Mouse (Mus musculus): ENCODE data around the gene Maml1. TPM values are rescaled to one million over a fixed set of nuclear protein-coding genes. Genes with fewer than 3 reads are reported as not detected.
A peak's percentile ranks its signal among the peaks of the same experiment; 100 is the strongest.

The Maml1 gene
- total RNA-seq, 2 experiments from 2014 or later, result 4.6 to 13.4 TPM

DNA sequence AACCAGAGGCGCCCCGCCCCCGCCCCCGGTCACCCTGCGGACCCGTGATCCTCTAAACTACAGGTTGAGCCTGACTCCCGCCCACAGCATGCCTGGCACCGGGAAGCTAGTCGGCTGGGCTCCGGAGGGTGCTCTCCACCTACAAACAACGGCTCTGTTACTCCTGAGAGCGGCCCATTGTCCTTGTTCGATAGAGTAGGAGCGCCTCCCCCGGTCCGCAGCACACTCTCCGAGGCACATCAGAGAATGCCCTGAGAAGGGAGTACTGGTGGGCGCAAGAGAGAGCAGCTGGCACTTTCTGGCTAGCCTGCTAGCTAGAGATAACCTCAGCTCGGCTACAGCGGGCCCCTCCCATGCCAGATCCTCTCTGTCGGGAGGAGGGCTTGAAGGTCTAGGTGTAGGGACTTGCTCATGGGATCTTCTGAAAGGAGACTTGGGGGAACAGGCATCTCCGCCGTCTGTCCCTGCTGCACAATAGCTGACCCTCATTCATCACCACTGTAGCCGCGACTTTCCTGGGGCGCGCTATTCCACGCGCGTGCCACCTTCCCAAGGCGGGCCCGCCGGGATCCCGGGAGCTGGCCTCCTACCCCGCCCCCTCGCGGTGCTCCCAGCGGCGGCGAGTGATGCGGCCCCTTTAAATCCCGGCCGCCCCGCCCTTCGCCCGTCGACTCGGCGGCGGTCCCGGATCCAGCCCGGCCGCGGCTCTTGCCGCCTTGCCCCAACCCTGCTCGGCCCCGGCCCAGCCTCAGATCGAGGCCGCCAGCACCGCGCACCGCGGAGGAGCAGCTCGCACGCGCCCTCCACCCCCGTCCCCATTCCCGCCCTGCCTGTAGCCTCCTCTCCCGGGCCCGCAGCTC, 67.2 kb downstream of the Maml1 start:
- peak; percentile 42 for ATAC-seq (replicated peaks; ENCODE audit: poor library complexity, severe bottlenecking)

DNA sequence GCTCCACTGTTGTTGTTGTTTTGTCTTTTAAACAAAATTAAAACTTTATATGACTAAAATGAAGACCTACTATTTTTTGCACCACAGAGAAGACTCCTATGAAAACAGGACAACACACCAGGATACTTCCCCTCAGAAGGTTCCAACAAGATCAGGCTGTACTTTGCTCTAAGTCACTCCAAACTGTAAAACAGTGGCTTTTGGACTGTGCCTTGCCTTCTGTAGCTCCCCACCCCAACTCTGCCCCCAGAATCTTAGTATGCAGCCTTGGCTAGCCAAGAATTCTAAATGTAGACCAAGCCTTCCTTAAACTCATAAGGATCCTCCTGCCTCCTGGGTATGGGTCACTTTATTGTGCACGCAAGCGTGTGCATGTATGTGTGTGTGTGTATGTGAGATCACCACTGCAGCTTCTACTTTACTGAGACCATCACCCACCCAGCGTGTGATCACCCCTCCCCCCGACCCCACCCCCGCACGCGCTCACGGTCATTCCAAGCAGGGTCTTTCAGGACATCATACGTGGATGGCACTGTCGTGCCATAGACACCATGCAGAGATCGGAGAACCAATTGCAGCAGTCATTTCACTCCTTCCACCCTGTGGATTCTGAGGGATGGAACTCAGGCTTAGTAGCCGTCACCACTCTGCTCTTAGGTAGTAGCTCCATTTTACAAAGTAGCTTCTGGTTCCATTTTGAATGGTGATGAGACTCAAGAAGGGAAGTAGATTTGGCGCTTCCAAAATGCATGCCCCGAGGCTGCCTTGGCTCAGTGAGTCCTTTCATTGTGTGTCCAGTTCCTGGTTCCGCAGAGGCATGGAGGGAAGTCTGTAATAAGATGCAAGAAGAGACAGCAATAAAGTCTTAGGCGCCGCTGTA, 68.1 kb downstream of the Maml1 start:
- peak; percentile 52 for ATAC-seq (replicated peaks; ENCODE audit: poor library complexity, severe bottlenecking)

DNA sequence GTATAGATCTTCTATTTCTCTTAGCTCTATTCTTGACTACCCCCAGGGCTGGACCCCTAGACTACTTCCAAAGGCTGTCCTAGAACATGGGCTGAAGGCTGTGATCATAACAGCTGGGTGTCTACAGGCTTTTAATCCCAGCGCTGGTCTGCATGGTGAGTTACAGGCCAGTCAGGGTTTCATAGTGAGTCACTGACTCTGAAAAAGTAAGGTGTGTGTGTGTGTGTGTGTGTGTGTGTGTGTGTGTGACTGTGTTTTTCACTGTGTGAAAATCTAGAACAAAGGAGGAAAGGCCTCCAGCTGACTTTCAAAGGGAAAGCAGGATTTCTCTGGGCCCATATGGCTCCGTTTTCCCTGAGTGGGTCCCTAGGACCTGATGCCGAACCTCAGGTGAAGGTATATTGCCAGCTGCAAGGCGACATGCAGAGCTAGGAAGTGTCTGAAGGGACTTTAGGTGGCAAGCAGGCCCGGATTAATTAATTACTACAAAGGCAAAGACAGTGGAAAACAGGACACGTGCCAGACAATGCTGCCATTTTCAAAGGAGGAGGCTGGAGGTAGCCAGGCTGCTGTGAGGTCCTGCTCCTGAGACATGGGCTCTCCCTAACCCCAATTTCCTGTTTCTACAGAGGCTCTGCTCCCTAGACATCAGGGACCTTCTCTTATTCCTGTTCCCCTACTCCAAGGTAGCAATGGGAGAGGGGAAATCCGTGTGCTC, 69.4 kb downstream of the Maml1 start:
- no peak for ATAC-seq (replicated peaks; ENCODE audit: poor library complexity, severe bottlenecking)

DNA sequence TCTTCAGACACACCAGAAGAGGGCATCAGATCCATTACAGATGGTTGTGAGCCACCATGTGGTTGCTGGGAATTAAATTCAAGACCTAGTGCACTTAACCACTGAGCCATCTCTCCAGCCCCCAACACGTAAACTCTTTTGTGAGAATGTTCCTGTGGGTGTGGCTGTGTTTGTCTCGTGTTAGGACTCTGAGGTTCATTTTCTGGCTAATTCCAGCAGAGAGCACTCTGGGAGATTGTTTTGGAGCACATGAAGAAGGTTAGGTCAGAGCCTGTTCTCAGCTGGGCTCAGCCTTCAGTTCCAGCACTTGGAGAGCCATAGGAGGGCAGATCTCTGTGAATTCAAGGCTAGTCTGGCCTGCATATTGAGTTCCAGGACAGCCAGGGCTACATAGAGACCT, 72.3 kb downstream of the Maml1 start:
- ATAC-seq (replicated peaks; ENCODE audit: poor library complexity, severe bottlenecking), result no peak

DNA sequence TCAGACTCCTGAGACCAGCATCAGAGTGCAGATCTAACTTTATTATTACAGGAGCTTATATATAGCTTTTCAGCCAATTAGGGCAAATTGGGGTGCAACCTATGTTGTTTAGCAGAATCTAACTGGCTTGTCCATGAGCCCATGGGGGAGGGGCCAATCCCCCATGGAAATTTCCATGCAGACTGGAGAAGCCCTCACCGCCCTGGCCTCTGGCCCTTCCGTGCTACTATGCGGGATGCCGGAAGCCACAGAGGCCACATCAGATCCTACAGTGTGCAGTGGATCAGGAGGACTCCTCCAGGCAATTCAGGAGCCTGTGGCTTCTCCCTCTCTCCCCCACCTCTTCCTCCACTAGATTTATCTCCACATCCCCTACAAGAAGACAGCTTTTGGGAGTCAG, 74.3 kb downstream of the Maml1 start:
- no peak for ATAC-seq (replicated peaks; ENCODE audit: poor library complexity, severe bottlenecking)

DNA sequence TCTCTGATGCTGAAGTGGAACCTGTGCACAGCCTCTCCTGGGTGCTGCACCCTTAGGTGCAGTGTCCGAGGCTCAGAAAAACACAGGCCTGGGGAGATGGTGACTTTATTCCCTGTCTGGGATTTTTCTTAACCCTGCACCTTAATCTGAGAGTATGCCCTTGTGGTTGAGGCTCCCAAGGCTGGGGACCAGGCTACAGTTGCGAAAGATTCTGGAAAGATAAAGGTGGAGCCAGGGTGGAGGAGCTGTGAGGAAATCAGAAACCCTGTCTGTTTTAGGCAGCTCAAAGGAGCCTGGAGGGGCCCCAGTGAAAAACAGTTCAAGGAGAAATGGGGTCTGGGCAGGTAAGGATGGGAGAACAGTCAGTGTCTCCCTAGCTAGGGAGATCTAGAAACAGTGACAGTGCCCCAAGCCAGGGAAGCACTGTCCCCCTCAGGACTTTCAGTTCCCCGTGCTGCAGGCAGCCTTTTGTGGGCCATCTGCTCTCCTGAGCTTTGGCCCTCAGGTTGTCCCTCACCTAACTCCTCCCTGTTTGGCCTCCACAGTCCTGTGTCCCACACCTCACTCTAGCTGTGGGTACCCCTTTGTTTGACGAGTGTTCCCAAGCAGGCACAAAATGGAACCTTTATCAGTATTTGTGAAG, 75.3 kb downstream of the Maml1 start:
- peak; percentile 44; the same call in 1 of the 2 replicates for ATAC-seq (replicated peaks; ENCODE audit: poor library complexity, severe bottlenecking)

DNA sequence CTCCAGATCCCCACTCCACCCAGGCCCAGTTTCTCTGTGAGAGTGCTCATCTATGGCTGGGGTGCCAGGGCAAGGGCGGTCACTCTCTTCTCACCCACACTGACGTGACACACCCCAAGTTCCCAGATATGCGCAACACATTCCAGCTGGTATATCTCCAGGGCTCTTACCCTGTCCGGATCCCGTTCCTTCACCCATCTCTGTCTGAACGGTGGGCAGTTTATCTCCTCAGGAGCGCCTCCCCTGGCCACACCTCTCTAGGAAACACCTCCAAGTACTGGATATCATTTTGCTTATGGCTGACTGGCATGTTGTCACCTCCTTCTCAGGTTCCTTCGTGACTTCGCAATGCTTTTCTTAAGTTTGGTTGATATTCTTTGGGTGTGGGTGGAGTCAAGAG, 76.5 kb downstream of the Maml1 start:
- ATAC-seq (replicated peaks; ENCODE audit: poor library complexity, severe bottlenecking), result no peak

DNA sequence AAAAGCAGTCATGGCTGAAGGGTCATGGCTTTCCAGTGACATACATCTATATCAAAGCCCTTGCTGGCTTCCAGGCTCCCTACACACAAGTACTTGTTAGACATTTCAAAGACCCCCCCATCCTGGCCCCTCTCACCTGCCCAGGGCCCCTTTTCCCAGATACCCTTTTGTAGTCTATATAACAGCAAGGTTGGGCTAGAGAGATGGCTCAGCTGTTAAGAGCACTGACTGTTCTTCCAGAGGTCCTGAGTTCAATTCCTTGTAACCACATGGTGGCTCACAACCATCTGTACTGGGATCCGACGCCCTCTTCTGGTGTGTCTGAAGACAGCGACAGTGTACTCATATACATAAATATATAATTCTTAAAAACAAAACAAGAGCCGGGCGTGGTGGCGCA, 77.5 kb downstream of the Maml1 start:
- ATAC-seq (replicated peaks; ENCODE audit: poor library complexity, severe bottlenecking), result no peak

DNA sequence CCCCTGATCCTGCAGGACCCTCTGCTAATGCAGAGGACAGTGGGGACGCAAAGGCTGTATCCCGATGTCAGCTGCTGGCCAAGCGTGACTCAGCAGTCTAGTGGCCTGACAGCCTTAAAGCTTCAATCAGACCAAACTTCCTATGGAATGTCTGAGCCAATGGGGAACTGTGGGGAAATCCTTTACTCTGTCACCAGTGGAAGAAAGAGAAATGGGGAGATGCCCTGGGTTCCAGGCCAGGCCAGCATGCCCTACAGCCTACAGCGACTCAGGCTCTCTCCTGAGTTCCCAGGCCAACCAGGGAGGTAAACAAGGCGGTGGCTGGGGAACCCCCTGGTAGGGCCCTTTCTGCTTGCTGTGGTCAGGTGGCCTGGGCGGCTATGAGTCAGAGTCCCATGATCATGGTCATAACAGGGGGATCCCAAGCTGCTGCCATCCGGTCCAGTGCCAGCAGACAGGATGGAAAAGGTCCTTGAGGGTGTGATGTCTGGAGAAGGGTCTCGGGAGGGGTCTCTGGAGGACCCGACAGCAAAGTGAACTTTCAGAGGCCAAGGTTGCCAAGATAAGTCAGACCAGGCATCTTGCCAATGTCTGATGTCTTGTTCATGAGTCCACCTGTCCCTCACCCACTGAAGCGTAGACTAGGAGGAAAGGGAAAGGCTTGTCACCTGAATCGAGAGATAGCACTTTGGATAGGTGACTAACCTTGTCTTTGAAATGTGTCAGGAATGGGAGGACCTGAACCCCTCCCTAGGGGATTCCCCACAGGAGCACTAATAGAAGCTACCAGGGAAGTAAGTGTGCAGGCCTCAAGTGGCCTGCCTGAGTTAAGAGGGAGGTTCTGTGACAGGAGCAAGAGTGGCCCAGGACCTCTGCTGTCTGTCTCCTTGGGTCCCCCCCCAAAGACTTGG, 79.0 kb downstream of the Maml1 start:
- peak; percentile 29 for ATAC-seq (replicated peaks; ENCODE audit: poor library complexity, severe bottlenecking)

DNA sequence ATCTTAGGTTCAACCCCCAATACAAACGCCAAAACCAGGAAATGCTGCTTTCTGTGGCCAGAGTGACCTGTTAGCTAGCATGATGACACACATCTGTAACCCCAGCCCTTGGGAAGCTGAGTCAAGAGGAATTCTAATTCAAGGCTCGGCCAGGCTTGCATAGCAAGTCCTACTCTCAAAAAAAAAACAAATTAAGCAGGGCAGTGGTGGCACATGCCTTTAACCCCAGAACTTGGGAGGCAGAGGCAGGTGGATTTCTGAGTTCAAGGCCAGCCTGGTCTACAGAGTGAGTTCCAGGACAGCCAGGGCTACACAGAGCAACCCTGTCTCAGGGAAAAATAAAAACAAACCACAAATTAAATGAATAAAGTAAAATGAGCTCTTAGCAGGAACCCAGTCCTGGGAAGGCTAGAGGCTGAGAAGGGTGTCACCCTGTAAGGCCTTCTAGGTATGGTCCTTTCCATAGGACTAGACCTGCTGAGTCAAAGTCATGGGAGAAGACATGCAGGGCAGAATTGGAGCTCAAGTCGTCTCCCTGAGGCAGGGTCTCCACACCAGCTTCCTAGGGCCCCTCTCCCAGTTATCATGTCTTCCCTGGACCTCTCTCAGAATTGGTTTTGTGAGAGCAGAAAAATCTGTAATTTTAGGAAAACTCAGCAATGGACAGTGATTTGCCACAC, 79.9 kb downstream of the Maml1 start:
- no peak for ATAC-seq (replicated peaks; ENCODE audit: poor library complexity, severe bottlenecking)

DNA sequence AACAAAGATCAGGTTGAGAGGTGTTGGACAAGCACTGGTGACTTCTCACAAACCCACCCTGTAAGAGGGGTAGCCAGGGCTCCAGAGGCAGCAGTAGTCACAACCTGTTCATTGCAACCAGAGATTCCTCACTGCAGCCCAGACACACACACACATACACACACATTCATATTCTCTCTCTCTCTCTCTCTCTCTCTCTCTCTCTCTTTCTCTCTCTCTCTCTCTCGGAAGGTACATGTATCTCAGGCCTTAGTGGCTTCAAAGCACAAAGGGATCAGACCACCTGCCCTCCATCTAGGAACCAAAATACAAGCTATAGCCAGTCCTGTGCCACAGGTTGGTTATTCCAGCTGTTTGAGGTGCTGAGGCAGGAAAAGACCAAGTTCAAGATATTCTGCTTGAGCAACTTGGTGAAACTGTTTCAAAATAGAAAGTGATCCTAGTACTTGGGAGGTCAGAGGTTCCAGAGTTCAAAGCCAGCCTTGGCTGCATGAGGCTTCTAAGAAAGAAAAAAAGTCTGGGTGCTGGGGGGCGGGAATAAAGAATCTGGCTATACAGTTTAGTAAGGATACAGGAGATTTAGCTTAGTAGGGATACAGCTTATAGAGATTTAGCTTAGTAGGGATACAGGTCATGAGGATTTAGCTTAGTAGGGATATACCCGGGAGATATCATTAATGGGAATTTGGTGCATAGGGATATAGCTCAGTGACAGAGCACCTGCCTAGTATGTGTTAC, 80.6 kb downstream of the Maml1 start:
- no peak for ATAC-seq (replicated peaks; ENCODE audit: poor library complexity, severe bottlenecking)

DNA sequence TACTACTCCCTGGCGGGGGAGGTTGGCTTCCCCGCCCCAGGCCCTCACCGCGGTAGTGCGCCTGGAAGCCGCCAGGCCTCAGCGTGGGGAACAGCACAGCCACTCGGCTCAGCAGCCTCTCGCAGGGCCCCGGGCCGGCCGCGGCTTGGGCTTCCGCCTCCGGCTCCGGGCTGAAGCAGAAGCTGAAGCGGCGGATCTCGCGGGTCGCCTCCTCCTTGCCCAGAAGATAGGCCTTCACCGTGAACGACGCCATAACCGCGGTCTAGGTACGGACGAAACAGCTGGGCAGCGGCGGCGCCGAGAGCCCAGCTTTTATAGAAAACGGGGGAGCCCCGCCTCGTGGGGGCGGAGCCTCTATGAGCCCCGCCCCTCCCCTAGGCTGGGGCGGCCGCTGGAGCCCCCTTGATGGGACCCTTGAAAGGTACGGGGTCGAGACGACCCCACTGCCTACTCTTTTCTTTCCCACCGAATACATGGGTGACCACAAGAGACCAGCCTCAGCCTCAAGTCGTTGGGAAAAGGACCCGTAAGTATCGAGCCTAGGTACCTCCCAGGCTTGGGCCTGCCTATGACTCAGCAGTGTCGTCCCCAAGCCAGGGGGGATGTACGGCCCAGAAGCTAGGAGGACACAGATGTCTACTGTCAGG, 81.5 kb downstream of the Maml1 start, which contains the start of the genes Sqstm1 and Mgat4b:
Gene Sqstm1, minus strand, starts transcription at position 323 of the 647 bp plus-strand sequence.
Gene Mgat4b, plus strand, starts transcription at position 386 of the 647 bp plus-strand sequence.
- ATAC-seq (replicated peaks; ENCODE audit: poor library complexity, severe bottlenecking), result peak; percentile 49

DNA sequence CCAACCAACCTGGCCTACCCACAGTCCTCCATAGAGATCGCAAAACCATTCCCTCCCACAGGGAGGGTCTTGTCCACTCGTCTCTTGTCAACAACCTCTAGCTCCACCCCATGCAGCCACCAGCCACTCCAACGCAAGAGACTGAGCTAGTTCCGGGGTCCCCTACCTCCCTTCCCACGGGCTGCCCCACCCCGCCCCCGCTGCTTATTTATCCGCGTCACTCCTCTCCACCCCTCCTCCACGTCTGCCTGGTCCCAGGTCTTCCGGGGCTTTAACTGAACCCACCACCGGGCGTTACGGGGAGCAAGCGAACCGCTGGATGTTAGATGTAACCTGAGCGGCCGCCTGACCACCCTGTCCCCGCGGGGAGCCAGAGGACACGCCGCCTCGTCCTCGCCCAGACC, 82.0 kb downstream of the Maml1 start:
- peak; percentile 81 for ATAC-seq (replicated peaks; ENCODE audit: poor library complexity, severe bottlenecking)

DNA sequence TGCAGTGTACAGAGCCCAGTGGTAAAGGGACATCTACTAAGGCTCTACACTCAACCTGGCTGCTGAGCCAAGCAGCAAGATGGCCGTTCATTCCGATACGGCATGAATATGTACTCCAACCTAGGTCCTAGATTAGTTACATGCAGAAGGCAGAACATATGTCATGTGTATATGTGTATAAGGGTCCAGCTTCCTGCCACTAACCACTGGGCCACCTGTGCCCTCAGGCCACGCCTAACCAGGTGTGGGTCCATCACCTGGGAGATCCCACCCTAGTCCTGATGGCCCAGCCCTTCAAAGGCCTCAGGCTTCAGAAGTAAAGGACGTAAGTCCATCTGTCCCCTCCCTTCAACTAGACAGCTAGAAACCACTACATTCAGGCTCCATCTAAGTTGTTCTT, 84.1 kb downstream of the Maml1 start:
- no peak for ATAC-seq (replicated peaks; ENCODE audit: poor library complexity, severe bottlenecking)

DNA sequence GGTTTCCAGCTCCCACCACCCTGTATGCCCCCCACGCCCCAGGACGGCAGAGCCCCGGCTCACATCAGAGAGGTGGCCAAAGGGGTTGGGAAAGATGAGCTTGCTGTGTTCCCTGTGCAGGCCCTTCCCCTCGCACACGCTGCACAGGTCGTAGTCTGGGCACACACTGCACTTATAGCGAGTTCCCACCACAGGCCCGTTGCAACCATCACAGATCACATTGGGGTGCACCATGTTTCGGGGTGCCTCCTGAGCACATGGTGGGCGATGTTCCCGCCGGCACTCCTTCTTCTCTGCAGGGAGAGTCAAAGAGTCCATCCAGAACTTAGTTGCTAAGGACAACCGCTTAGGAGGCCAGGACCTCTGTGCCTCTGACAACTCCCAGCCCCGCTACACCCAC, 84.8 kb downstream of the Maml1 start:
- no peak for ATAC-seq (replicated peaks; ENCODE audit: poor library complexity, severe bottlenecking)

DNA sequence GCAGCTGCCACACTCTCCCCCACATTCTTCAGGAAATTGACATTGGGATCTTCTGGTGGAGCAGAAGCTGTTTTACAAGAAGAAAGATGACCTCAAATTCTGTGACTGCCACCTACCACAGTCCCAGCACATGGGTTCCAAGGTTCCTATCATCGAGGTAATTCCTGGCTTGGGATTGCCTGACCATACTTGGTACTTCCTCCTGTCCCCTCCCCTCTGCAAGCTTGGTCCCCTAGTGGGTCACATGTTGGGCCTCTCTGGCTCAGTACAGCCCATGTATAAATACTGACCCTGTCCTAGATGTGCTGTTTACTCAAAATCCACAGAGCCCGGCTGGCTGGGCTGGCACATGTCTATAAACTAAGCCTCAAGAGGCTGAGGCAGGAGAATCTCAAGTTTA, 86.1 kb downstream of the Maml1 start:
- no peak for ATAC-seq (replicated peaks; ENCODE audit: poor library complexity, severe bottlenecking)
